Mouse (Mus musculus): ENCODE measurements around the gene Mrps5. TPM values are rescaled to one million over a fixed set of nuclear protein-coding genes. Genes with fewer than 3 reads are reported as not detected.
A peak's percentile ranks its signal among the peaks of the same experiment; 100 is the strongest.

Mrps5 gene
- polyA plus RNA-seq, 1 experiment from 2014 or later: 156 TPM

DNA sequence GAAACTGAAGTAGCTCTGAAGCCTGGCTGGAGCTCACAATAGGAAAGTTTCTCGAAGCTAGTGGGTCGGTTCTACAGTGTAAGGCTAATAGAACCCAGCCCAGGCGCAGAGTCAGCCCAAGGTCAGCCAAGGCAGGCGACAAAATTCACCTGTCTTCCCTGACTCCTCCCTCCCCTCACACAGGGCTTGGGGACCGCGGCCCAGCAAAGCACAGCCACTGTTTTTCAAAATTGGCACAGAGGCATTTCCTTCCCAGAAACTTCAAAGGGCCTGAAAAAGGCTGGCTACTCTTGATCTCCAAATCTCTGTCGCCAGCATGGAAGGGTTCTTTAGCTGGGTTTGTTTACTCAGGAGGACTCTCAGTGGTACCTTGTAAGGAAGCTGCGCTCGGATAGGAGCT, 68.4 kb downstream of the Mrps5 start:
- H3K36me3 ChIP-seq: no peaks in the 10 kb centered on the region
- DNase-seq (ENCODE audit: low spot score): no peak
- peak overlapping the region; percentile 65 for H3K4me3 ChIP-seq
- H3K9me3 ChIP-seq: no peaks in the 10 kb centered on the region
- no peak overlapping the region for H3K27ac ChIP-seq
- H3K27me3 ChIP-seq (ENCODE audit: insufficient read depth, poor library complexity, severe bottlenecking): peaks cover 81% of the 10 kb centered on the region
- 10% methylated on average over 9 of the region's 9 CpGs for WGBS
- H3K4me1 ChIP-seq: peaks cover 13% of the 10 kb centered on the region

DNA sequence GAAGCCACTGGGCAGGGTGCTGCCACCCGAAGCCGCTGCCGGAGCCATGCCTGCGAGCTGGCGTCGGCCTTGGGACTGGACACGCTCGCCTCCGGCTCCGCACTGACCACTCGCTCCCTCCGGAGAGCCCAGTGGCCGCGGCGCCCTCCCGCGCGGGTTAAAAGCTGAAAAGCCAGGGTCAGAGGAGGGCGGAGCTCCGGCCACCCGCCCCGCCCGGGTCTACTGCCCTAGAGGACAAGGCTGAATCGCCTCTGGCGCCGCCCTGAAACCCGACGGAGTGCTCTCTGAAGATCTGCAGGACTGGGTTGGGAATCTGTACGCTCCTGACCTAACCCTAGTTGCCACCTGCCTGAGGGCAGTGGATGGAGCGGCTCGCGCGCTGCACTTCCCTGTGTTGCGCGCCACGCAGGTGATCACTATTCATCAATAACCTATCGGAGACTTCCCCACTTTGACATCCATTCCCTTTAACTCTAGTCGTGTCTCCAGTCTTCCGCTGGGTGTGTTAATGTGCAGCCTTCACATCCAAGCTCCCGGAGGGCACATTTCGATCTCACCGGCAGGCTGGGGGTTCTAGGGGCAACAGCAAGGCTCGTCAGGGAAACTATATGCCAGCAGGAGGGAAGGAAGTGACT, 69.2 kb downstream of the Mrps5 start, which contains the start of gene Mal:
TSS of gene Mal (minus strand) at position 610 of the 635 bp plus-strand sequence.
- Histone ChIP-seq H3K27ac (0 out of 2 replicates have a peak within 1 kb of the TSS, but pooled peaks have one; percentile 4), H3K36me3 (no peaks in the 10 kb centered on the region), H3K4me1 (peaks cover 13% of the 10 kb centered on the region), H3K27me3 (ENCODE audit: insufficient read depth, poor library complexity, severe bottlenecking) (peaks cover 81% of the 10 kb centered on the region), H3K9me3 (no peaks in the 10 kb centered on the region), H3K4me3 (peak within 1 kb of the TSS; percentile 65)
- DNase-seq (ENCODE audit: low spot score): peak; percentile 78
- under 1% methylated on average over 43 of the region's 43 CpGs for WGBS

Other genes with a start within 250 kb of the Mrps5 start
- 0.08 TPM in 1 of 2 replicates, not detected in the other for gene Astl, start 248.6 kb upstream of the Mrps5 start, polyA plus RNA-seq (2016; fragmentation: Nextera tagmentation; extraction: Ambion mirVana)
- 9.2 and 10.1 TPM in 2 replicates for gene Adra2b, start 224.0 kb upstream of the Mrps5 start, polyA plus RNA-seq (2016; fragmentation: Nextera tagmentation; extraction: Ambion mirVana)
- gene Gpat2, start 162.0 kb upstream of the Mrps5 start, polyA plus RNA-seq (2016; fragmentation: Nextera tagmentation; extraction: Ambion mirVana): 0.28 and 0.71 TPM in 2 replicates
- 24.5 and 27.8 TPM in 2 replicates for gene Fahd2a, start 142.7 kb upstream of the Mrps5 start, polyA plus RNA-seq (2016; fragmentation: Nextera tagmentation; extraction: Ambion mirVana)
- 1.7 and 2.1 TPM in 2 replicates for gene Kcnip3, start 65.1 kb upstream of the Mrps5 start, polyA plus RNA-seq (2016; fragmentation: Nextera tagmentation; extraction: Ambion mirVana)
- 0.33 and 1.2 TPM in 2 replicates for gene Prom2, start 45.8 kb upstream of the Mrps5 start, polyA plus RNA-seq (2016; fragmentation: Nextera tagmentation; extraction: Ambion mirVana)
- 2.8 and 4.4 TPM in 2 replicates for gene Zfp661, start 128 bp upstream of the Mrps5 start, polyA plus RNA-seq (2016; fragmentation: Nextera tagmentation; extraction: Ambion mirVana)
- 1.7 and 1.8 TPM in 2 replicates for gene Mal, start 69.5 kb downstream of the Mrps5 start, polyA plus RNA-seq (2016; fragmentation: Nextera tagmentation; extraction: Ambion mirVana)
- gene Mall, start 142.7 kb downstream of the Mrps5 start, polyA plus RNA-seq (2016; fragmentation: Nextera tagmentation; extraction: Ambion mirVana): 2.0 and 2.8 TPM in 2 replicates
- gene Nphp1, start 201.7 kb downstream of the Mrps5 start, polyA plus RNA-seq (2016; fragmentation: Nextera tagmentation; extraction: Ambion mirVana): 16.9 and 20.5 TPM in 2 replicates
- gene Mtln, start 205.3 kb downstream of the Mrps5 start, polyA plus RNA-seq (2016; fragmentation: Nextera tagmentation; extraction: Ambion mirVana): 33.8 and 35.4 TPM in 2 replicates
- 61.8 and 71.3 TPM in 2 replicates for gene Bub1, start 244.6 kb downstream of the Mrps5 start, polyA plus RNA-seq (2016; fragmentation: Nextera tagmentation; extraction: Ambion mirVana)